Comparison of ENCODE assay signal across 7 mouse cellular contexts in genomic region chr2:65818080-65818796, GRCm38 (mm10). TPM values are rescaled to one million over a fixed set of nuclear protein-coding genes. Genes with fewer than 3 reads are reported as not detected.
DNase-seq lines count a peak whose midpoint lies in the region; ATAC-seq lines count a peak whose summit lies in the region.

No protein-coding gene starts in this region.

- no peaks in the 10 kb centered on the region for H3K36me3 ChIP-seq in liver, embryonic 13.5 days

- peak overlapping the region; percentile 39; the same call in 1 of the 2 replicates for H3K9ac ChIP-seq in liver, embryonic 13.5 days

- no peaks in the 10 kb centered on the region for H3K9me3 ChIP-seq in liver, embryonic 13.5 days (replicated peaks)

- H3K27ac ChIP-seq in liver, embryonic 13.5 days: 0 out of 2 replicates have a peak overlapping the region, but pooled peaks have one; percentile 47

- peak overlapping the region; percentile 43 for H3K4me2 ChIP-seq in liver, embryonic 13.5 days

- peak; percentile 79 for DNase-seq in MN1 (ENCODE audit: low spot score)
- peak; percentile 29 for DNase-seq in c-Kit-positive CD71-negative TER-119-negative erythroid progenitor cells, embryonic 14.5 days (ENCODE audit: low read depth)
- DNase-seq in gastrocnemius, postnatal 25 days: peak; percentile 13
- DNase-seq in liver, embryonic 13.5 days: no peak
- peak; percentile 42 for DNase-seq in neural tube, embryonic 10.5 days (ENCODE audit: extremely low spot score, low spot score)
- DNase-seq in layer of hippocampus, adult 9-11 months: no peak

- H3K4me3 ChIP-seq in liver, embryonic 13.5 days (replicated peaks): peak overlapping the region; percentile 23

- 30% methylated on average over 20 of the region's 20 CpGs for WGBS in liver, embryonic 13.5 days (ENCODE audit: insufficient replicate concordance)

- peak; percentile 94 for ATAC-seq in inflammation-experienced regulatory T-cells, adult 6 months
- no peak for ATAC-seq in liver, embryonic 13.5 days (ENCODE audit: low read depth)

- H3K4me1 ChIP-seq in liver, embryonic 13.5 days (replicated peaks): peaks cover 48% of the 10 kb centered on the region

- no peaks in the 10 kb centered on the region for H3K27me3 ChIP-seq in liver, embryonic 13.5 days

RNA-seq across cellular contexts. Expression of gene Csrnp3, which starts 27.3 kb away (rescaled TPM):
- under 1 TPM in 1 of 2 experiments, not detected in 1; 0.13 TPM for total RNA-seq in gastrocnemius, postnatal 25 days (2021)
- not detected for polyA plus RNA-seq in inflammation-experienced regulatory T-cells, adult 6 months (2017; shearing (Covaris generic))
- 0.21 and 0.36 TPM in 2 replicates for polyA plus RNA-seq in liver, embryonic 13.5 days (2015; fragmentation: Nextera tagmentation; extraction: Ambion mirVana)

Comparison
In these comparisons a context has a peak if more than half of its experiments do, and no peak if none do; other contexts are left out.
1. DNase-seq: peak in MN1 (single experiment), c-Kit-positive CD71-negative TER-119-negative erythroid progenitor cells, embryonic 14.5 days (single experiment), gastrocnemius, postnatal 25 days (single experiment) and neural tube, embryonic 10.5 days (single experiment); none in liver, embryonic 13.5 days (single experiment) and layer of hippocampus, adult 9-11 months (single experiment).